Mouse (Mus musculus): ENCODE measurements around the gene Fam241b.

Gene Fam241b

GRCm38 (mm10) chr10:62070636-62071035 is 73.1 kb downstream of the Fam241b start:
- DNase-seq (ENCODE audit: low spot score): no peak

GRCm38 (mm10) chr10:62069946-62070345 is 73.8 kb downstream of the Fam241b start:
- DNase-seq (ENCODE audit: low spot score): no peak

DNA sequence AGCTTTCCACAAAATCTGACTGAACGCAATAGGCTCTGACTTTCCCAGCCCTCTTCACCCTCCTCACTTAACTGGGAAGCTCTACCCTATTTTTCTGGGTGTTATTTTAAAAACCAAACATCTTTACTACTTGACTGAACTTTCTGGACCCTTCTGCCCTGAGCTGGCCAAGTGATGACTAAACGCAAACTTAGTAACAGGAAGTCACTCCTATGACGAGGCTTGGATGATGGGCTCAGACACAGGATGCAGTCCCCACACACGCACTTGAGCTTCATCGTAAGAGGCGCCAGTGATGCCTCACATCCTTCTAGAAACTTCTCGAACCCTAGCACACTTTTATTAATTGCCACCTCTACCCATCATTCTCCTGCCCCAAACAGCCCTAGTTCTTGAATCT is 74.3 kb downstream of the Fam241b start:
- DNase-seq (ENCODE audit: low spot score): no peak

GRCm38 (mm10) chr10:62068532-62068931 is 75.2 kb downstream of the Fam241b start:
- DNase-seq (ENCODE audit: low spot score): no peak

DNA sequence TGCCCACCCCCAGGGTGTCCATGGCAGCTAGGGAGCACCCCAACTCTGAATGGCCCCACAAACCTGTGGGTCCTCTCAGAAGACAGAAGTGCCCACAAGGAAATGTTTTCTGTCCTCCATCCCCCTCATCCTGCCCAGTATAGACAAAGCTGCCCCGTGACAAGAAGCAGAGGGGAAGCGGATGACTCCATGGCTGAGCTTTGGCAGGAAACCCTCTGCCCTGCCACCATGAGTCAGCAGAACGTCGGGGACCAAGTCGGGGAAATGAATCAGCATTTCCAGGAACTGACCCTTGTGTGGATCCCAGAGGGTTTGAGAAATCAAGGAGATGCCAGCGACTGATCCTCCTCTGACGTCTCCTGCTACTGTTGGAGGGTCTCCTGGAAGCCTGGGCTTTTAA is 77.5 kb downstream of the Fam241b start:
- DNase-seq (ENCODE audit: low spot score): no peak

DNA sequence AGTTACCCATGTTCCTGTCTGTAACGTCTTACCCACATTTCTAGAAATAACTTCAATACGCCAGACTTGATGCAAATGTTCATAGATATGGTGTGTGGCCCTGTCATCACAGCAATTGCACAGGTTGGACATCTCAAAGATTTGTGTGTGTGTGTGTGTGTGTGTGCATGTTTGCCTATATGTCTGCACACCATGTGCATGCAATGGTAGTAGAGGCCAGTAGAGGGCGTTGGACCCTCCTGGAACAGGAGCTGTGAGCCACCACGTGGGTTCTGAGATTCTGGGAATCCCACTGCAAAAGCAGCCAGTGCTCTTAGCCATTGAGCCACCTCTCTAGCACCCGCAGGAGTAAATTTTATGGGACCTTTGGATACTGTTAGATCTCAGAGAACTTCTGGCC is 80.9 kb downstream of the Fam241b start:
- no peak for DNase-seq (ENCODE audit: low spot score)

GRCm38 (mm10) chr10:62060969-62061678 is 82.6 kb downstream of the Fam241b start:
- no peak for DNase-seq (ENCODE audit: low spot score)

DNA sequence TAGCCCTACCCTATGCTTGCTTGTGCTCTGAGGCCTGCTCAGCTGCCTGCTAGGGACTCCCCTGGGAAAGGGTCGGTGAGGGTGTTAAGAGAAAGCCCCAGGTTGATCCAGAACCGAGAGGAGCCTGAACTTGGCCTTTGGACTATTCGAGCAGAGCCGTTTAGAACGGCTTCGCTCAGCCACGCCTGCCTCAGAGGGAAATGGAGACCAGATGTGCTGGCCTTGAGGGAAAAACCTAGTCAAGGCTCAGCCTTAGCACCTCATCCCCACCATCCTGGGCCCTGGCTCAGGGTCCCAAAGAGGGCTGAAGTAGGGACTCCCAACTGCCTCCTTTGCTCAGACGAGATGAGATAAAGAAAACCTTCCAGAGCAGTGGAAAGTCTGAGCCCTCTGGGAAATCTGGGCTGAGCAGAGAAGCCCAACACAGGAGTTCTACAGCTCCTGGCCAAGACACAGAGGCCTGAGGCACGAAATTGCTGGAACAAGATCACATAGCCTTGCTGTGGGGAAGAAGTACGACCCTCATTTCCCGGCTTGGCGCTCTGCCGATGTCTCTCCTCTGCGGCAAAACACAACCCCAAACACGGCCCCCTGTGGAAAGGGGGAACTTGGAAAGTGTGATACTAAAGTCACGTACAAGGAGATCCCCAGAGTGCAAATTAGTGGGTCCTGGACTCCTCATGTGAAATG is 83.4 kb downstream of the Fam241b start:
- peak; percentile 56 for DNase-seq (ENCODE audit: low spot score)

- no peak for DNase-seq (ENCODE audit: low spot score)
These were observed 85.0 kb downstream of the Fam241b start for GRCm38 (mm10) chr10:62058508-62059375.
